Mouse (Mus musculus) kidney, postnatal 25 days (tissue): ENCODE measurements around the gene Rtkn2.

Experiments
- DNase-seq, 2 experiments: peaks; one replicate each; pipeline ENCODE4 v3.0.0; 2021; ENCODE audit warnings: mixed read lengths in 2 of 2

Rtkn2 gene

GRCm38 (mm10) chr10:68043973-68044372 lies 64.6 kb downstream of the Rtkn2 start:
- DNase-seq, result no peak

- no peak for DNase-seq
These were observed 65.5 kb downstream of the Rtkn2 start for GRCm38 (mm10) chr10:68044864-68045263.

GRCm38 (mm10) chr10:68048641-68049305 lies 69.4 kb downstream of the Rtkn2 start:
- no peak for DNase-seq

GRCm38 (mm10) chr10:68050882-68051281 lies 71.5 kb downstream of the Rtkn2 start:
- no peak for DNase-seq

GRCm38 (mm10) chr10:68051316-68051933 lies 72.1 kb downstream of the Rtkn2 start:
- no peak for DNase-seq

GRCm38 (mm10) chr10:68052307-68052706 lies 72.9 kb downstream of the Rtkn2 start:
- DNase-seq, result no peak

GRCm38 (mm10) chr10:68054131-68054530 lies 74.8 kb downstream of the Rtkn2 start:
- DNase-seq, result no peak

- DNase-seq, result no peak
These were observed 75.3 kb downstream of the Rtkn2 start for GRCm38 (mm10) chr10:68054706-68055105.

- no peak for DNase-seq
These were observed 78.5 kb downstream of the Rtkn2 start for GRCm38 (mm10) chr10:68057841-68058240.

- DNase-seq, result no peak
These were observed 79.0 kb downstream of the Rtkn2 start for GRCm38 (mm10) chr10:68058378-68058777.

GRCm38 (mm10) chr10:68060590-68061248 lies 81.3 kb downstream of the Rtkn2 start:
- DNase-seq, result peak in 1 of 2 experiments; percentile 16

- DNase-seq, result no peak
These were observed 81.9 kb downstream of the Rtkn2 start for GRCm38 (mm10) chr10:68061249-68061615.

- no peak for DNase-seq
These were observed 84.6 kb downstream of the Rtkn2 start for GRCm38 (mm10) chr10:68063806-68064545.

GRCm38 (mm10) chr10:68064571-68064970 lies 85.2 kb downstream of the Rtkn2 start:
- DNase-seq, result no peak

GRCm38 (mm10) chr10:68066173-68066572 lies 86.8 kb downstream of the Rtkn2 start:
- no peak for DNase-seq

GRCm38 (mm10) chr10:68067961-68068360 lies 88.6 kb downstream of the Rtkn2 start:
- DNase-seq, result no peak

- no peak for DNase-seq
These were observed 89.1 kb downstream of the Rtkn2 start for GRCm38 (mm10) chr10:68068426-68068825.

- no peak for DNase-seq
These were observed 91.7 kb downstream of the Rtkn2 start for GRCm38 (mm10) chr10:68071041-68071440.

GRCm38 (mm10) chr10:68072626-68073025 lies 93.3 kb downstream of the Rtkn2 start:
- DNase-seq, result no peak

GRCm38 (mm10) chr10:68074291-68074690 lies 94.9 kb downstream of the Rtkn2 start:
- DNase-seq, result no peak

- DNase-seq, result no peak
These were observed 95.8 kb downstream of the Rtkn2 start for GRCm38 (mm10) chr10:68075181-68075580.

- no peak for DNase-seq
These were observed 99.3 kb downstream of the Rtkn2 start for GRCm38 (mm10) chr10:68078708-68079107.

GRCm38 (mm10) chr10:68079910-68080670 lies 100.7 kb downstream of the Rtkn2 start:
- no peak for DNase-seq
